Mouse (Mus musculus) erythroblast, adult 5-6 weeks (primary cell): Measurements from ENCODE around the gene Reps2. TPM values are rescaled to one million over a fixed set of nuclear protein-coding genes. Genes with fewer than 3 reads are reported as not detected.

ENCODE experiments used
- ATAC-seq: replicated peaks from 2 replicates; pipeline ENCODE4 v1.8.0; 2016; ENCODE audit warnings: moderate number of reproducible peaks, mild to moderate bottlenecking, moderate TSS enrichment, inconsistent platforms; ENCODE audit not compliant: poor library complexity, low FRiP score, severe bottlenecking
- total RNA-seq, 2 experiments: library from RNA; stranded (forward) in 1 of 2; stranded (reverse) in 1 of 2; fragments of 150-400 nt in 1 of 2; fragments of 200-764, 138-1000 nt in 1 of 2; gene quantifications; 2 replicates each; pipeline versions ENCODE4 v1.2.3 to v1.2.4; 2015 to 2017; ENCODE audit warnings: low replicate concordance in 2 of 2

The Reps2 gene
- total RNA-seq (2015; ENCODE audit: low replicate concordance) (2.5 and 3.1 TPM in 2 replicates), total RNA-seq (2017; ENCODE audit: low replicate concordance) (1.5 and 2.5 TPM in 2 replicates)

GRCm38 (mm10) chrX:162643091-162643788 lies at the start of gene Reps2:
Reps2 (minus strand) TSS chrX:162643649.
- ATAC-seq: peak; percentile 93

GRCm38 (mm10) chrX:162691272-162691671 lies 47.8 kb upstream of the Reps2 start:
- no peak for ATAC-seq

- ATAC-seq: no peak
Measured at GRCm38 (mm10) chrX:162685394-162685793, 41.9 kb upstream of the Reps2 start.

GRCm38 (mm10) chrX:162679506-162679905 lies 36.1 kb upstream of the Reps2 start:
- ATAC-seq: peak; percentile 81

- ATAC-seq: peak; percentile 77
Measured at GRCm38 (mm10) chrX:162678820-162679219, 35.4 kb upstream of the Reps2 start.

GRCm38 (mm10) chrX:162666166-162666565 lies 22.7 kb upstream of the Reps2 start:
- no peak for ATAC-seq

- no peak for ATAC-seq
Measured at GRCm38 (mm10) chrX:162660182-162660581, 16.7 kb upstream of the Reps2 start.

- ATAC-seq: no peak
Measured at GRCm38 (mm10) chrX:162653518-162653917, 10.1 kb upstream of the Reps2 start.

- no peak for ATAC-seq
Measured at GRCm38 (mm10) chrX:162652445-162652844, 9.0 kb upstream of the Reps2 start.

- no peak for ATAC-seq
Measured at GRCm38 (mm10) chrX:162651125-162651524, 7.7 kb upstream of the Reps2 start.

- ATAC-seq: no peak
Measured at GRCm38 (mm10) chrX:162643789-162644092, 292 bp upstream of the Reps2 start.

- ATAC-seq: peak; percentile 70
Measured at GRCm38 (mm10) chrX:162642402-162643090, 903 bp downstream of the Reps2 start.

- no peak for ATAC-seq
Measured at GRCm38 (mm10) chrX:162641764-162642163, 1.7 kb downstream of the Reps2 start.

- ATAC-seq: no peak
Measured at GRCm38 (mm10) chrX:162635159-162635558, 8.3 kb downstream of the Reps2 start.

GRCm38 (mm10) chrX:162622091-162622437 lies 21.4 kb downstream of the Reps2 start:
- ATAC-seq: no peak

- no peak for ATAC-seq
Measured at GRCm38 (mm10) chrX:162621194-162622090, 22.0 kb downstream of the Reps2 start.

GRCm38 (mm10) chrX:162619705-162620104 lies 23.7 kb downstream of the Reps2 start:
- ATAC-seq: no peak

GRCm38 (mm10) chrX:162618547-162618946 lies 24.9 kb downstream of the Reps2 start:
- no peak for ATAC-seq

GRCm38 (mm10) chrX:162606113-162606512 lies 37.3 kb downstream of the Reps2 start:
- ATAC-seq: no peak; the same call in 1 of the 2 replicates

- ATAC-seq: no peak
Measured at GRCm38 (mm10) chrX:162599666-162600065, 43.8 kb downstream of the Reps2 start.
